Mouse (Mus musculus) forelimb bud, embryonic 11.5 days (tissue): ENCODE results near the gene Palm2.

Experiments used
- DNase-seq: peaks from one replicate; pipeline ENCODE4 v3.0.0-alpha.2; 2012; ENCODE audit warnings: low read depth, low spot score

Gene Palm2

GRCm38 (mm10) chr4:57513241-57513933 is 79.3 kb downstream of the Palm2 start:
- no peak for DNase-seq

GRCm38 (mm10) chr4:57514003-57514937 is 80.2 kb downstream of the Palm2 start:
- no peak for DNase-seq

GRCm38 (mm10) chr4:57515356-57515755 is 81.3 kb downstream of the Palm2 start:
- DNase-seq: no peak

GRCm38 (mm10) chr4:57523456-57523855 is 89.4 kb downstream of the Palm2 start:
- no peak for DNase-seq

- DNase-seq: no peak
Measured at GRCm38 (mm10) chr4:57524461-57524860, 90.4 kb downstream of the Palm2 start.

GRCm38 (mm10) chr4:57525221-57526011 is 91.4 kb downstream of the Palm2 start:
- no peak for DNase-seq

- DNase-seq: no peak
Measured at GRCm38 (mm10) chr4:57528296-57528695, 94.2 kb downstream of the Palm2 start.

- no peak for DNase-seq
Measured at GRCm38 (mm10) chr4:57533686-57534085, 99.6 kb downstream of the Palm2 start.

- no peak for DNase-seq
Measured at GRCm38 (mm10) chr4:57534232-57534631, 100.2 kb downstream of the Palm2 start.

- no peak for DNase-seq
Measured at GRCm38 (mm10) chr4:57535087-57535486, 101.0 kb downstream of the Palm2 start.

GRCm38 (mm10) chr4:57538029-57538688 is 104.1 kb downstream of the Palm2 start:
- DNase-seq: peak; percentile 56

GRCm38 (mm10) chr4:57543692-57544256 is 109.7 kb downstream of the Palm2 start:
- peak; percentile 90 for DNase-seq

GRCm38 (mm10) chr4:57547785-57548184 is 113.7 kb downstream of the Palm2 start:
- no peak for DNase-seq

- no peak for DNase-seq
Measured at GRCm38 (mm10) chr4:57550216-57550615, 116.2 kb downstream of the Palm2 start.

GRCm38 (mm10) chr4:57557102-57557501 is 123.1 kb downstream of the Palm2 start:
- DNase-seq: no peak

- DNase-seq: no peak
Measured at GRCm38 (mm10) chr4:57559438-57559837, 125.4 kb downstream of the Palm2 start.

- no peak for DNase-seq
Measured at GRCm38 (mm10) chr4:57560010-57560409, 126.0 kb downstream of the Palm2 start.

- DNase-seq: no peak
Measured at GRCm38 (mm10) chr4:57561055-57561454, 127.0 kb downstream of the Palm2 start.

- DNase-seq: no peak
Measured at GRCm38 (mm10) chr4:57565283-57565682, 131.2 kb downstream of the Palm2 start.

GRCm38 (mm10) chr4:57565811-57566210 is 131.8 kb downstream of the Palm2 start:
- DNase-seq: no peak

- peak; percentile 69 for DNase-seq
Measured at GRCm38 (mm10) chr4:57567666-57568206, 133.7 kb downstream of the Palm2 start, which contains the start of gene Pakap. TSS of gene Pakap (plus strand) at chr4:57568179.
